Mouse (Mus musculus) hindbrain, embryonic 13.5 days (tissue): ENCODE data around the gene Elmsan1. TPM values are rescaled to one million over a fixed set of nuclear protein-coding genes. Genes with fewer than 3 reads are reported as not detected.

Experiments used
- ATAC-seq: fragments of 200-750 bp; cut with Nextera tagmentation; 2 replicates; pipeline ENCODE4 v1.8.0; 2017; ENCODE audit warnings: moderate TSS enrichment; ENCODE audit not compliant: low FRiP score
- H3K27ac ChIP-seq: fragments of 300-500 bp; sonication (generic); 2 replicates; pipeline ENCODE4 v1.5.1; 2015; ENCODE audit warnings: inconsistent platforms, mild to moderate bottlenecking, moderate library complexity
- H3K27me3 ChIP-seq: fragments of 300-500 bp; sonication (generic); 2 replicates; pipeline ENCODE4 v1.6.1; 2015; ENCODE audit warnings: mild to moderate bottlenecking, inconsistent platforms
- H3K36me3 ChIP-seq: fragments of 300-500 bp; sonication (generic); 2 replicates; pipeline ENCODE4 v1.6.1; 2015; ENCODE audit warnings: mild to moderate bottlenecking, inconsistent platforms
- H3K4me1 ChIP-seq: fragments of 300-500 bp; sonication (generic); replicated peaks from 2 replicates; pipeline ENCODE4 v1.6.1; 2015; ENCODE audit warnings: inconsistent platforms
- H3K4me2 ChIP-seq: fragments of 300-500 bp; sonication (generic); 2 replicates; pipeline ENCODE4 v1.6.1; 2015; ENCODE audit warnings: inconsistent platforms, mild to moderate bottlenecking, moderate library complexity
- H3K4me3 ChIP-seq: fragments of 300-500 bp; sonication (generic); 2 replicates; pipeline ENCODE4 v1.5.1; 2015; ENCODE audit warnings: mild to moderate bottlenecking, inconsistent platforms
- H3K9ac ChIP-seq: fragments of 300-500 bp; sonication (generic); 2 replicates; pipeline ENCODE4 v1.6.1; 2015; ENCODE audit warnings: mild to moderate bottlenecking, inconsistent platforms
- H3K9me3 ChIP-seq: fragments of 300-500 bp; sonication (generic); 2 replicates; pipeline ENCODE4 v1.6.1; 2016; ENCODE audit warnings: inconsistent platforms
- WGBS: fragments of 180-500 bp; shearing (Covaris S2); methylation state at CpG from one replicate; pipeline ENCODE4 v1.1.7; 2015; 5-methylcytosine and 5-hydroxymethylcytosine counted together
- polyA plus RNA-seq: library from polyadenylated mRNA; unstranded; fragments of >200 nt; fragmentation: Nextera tagmentation; extraction: Ambion mirVana; gene quantifications from 2 replicates; pipeline ENCODE4 v1.2.1, GENCODE M21; 2015

The Elmsan1 gene
- polyA plus RNA-seq, 1 experiment from 2014 or later: 5.1 TPM

- Histone ChIP-seq H3K4me2 (peak overlapping the region; percentile 25; the same call in 1 of the 2 replicates), H3K27ac (0 out of 2 replicates have a peak overlapping the region, but pooled peaks have one; percentile 18), H3K36me3 (peaks cover 35% of the 10 kb centered on the region), H3K27me3 (no peaks in the 10 kb centered on the region), H3K4me3 (no peak overlapping the region), H3K4me1 (peaks cover 37% of the 10 kb centered on the region), H3K9ac (peak overlapping the region; percentile 58; the same call in 1 of the 2 replicates), H3K9me3 (no peaks in the 10 kb centered on the region)
- no peak for ATAC-seq
- WGBS: 20% methylated on average over 15 of the region's 15 CpGs
Measured at GRCm38 (mm10) chr12:84149971-84150370, 68.7 kb downstream of the Elmsan1 start.

DNA sequence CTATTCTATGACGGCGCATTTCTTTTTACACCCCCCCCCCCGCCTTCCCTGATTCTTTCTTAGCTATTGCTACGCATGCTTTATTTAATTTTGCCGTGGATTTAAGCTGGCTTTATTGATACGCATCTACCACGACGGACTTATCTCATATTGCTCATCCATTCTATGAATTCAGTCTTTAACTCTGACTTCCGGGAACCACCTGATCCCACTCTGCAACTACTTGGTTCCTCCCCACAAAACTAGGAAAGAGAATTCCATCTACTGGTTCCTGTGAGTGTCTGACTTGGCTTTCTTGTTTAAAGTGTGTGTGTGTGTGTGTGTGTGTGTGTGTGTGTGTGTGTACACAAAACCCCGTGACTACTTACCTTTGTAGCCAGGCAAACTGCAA, 70.1 kb downstream of the Elmsan1 start:
- Histone ChIP-seq H3K9me3 (no peaks in the 10 kb centered on the region), H3K4me2 (peak overlapping the region; percentile 87), H3K27ac (peak overlapping the region; percentile 85), H3K36me3 (peaks cover 27% of the 10 kb centered on the region), H3K4me3 (peak overlapping the region; percentile 67), H3K27me3 (no peaks in the 10 kb centered on the region), H3K4me1 (peaks cover 37% of the 10 kb centered on the region), H3K9ac (peak overlapping the region; percentile 85)
- 6% methylated on average over 10 of the region's 10 CpGs for WGBS
- peak; percentile 23 for ATAC-seq

DNA sequence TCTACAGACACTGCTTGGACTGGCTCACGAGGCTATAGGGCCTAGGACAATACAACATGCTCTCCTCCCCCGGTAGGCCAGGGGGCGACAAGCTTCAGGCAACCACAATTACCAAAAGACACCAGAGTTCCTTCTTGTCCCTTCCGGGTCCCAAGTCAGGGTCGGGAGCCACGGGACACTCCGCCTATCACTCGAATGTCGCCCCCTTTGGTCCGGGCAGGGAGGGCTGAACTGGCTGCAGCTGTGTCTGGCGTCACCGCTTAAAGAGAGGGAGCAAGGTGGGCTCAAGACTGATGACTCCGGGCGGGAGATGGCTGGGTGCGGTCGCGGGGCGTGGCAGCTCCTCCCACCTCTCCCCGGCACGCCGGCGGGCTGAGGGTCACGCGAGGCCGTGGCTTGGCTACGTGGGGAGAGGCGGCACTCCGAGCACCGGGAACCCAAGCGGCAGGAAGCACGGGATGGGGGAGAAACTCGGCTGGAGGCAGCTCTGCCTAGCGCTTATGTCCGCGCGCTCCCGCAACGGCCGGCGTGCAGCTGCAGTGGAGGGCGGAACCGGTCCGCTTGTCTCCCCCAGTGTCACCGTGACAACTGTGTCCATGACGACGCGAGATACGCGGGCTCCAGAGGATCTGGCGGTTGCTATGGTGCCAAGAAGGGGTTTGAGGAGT, 70.6 kb downstream of the Elmsan1 start, which contains the start of gene Pnma1:
Pnma1 (minus strand) TSS at position 536 of the 668 bp plus-strand sequence.
- H3K4me2 ChIP-seq: peak within 1 kb of the TSS; percentile 87
- peak within 1 kb of the TSS; percentile 85 for H3K9ac ChIP-seq
- H3K9me3 ChIP-seq: no peaks in the 10 kb centered on the region
- peak within 1 kb of the TSS; percentile 67 for H3K4me3 ChIP-seq
- no peaks in the 10 kb centered on the region for H3K27me3 ChIP-seq
- H3K36me3 ChIP-seq: peaks cover 22% of the 10 kb centered on the region
- under 1% methylated on average over 48 of the region's 50 CpGs for WGBS
- ATAC-seq: peak; percentile 94
- peaks cover 37% of the 10 kb centered on the region for H3K4me1 ChIP-seq
- peak within 1 kb of the TSS; percentile 85 for H3K27ac ChIP-seq

DNA sequence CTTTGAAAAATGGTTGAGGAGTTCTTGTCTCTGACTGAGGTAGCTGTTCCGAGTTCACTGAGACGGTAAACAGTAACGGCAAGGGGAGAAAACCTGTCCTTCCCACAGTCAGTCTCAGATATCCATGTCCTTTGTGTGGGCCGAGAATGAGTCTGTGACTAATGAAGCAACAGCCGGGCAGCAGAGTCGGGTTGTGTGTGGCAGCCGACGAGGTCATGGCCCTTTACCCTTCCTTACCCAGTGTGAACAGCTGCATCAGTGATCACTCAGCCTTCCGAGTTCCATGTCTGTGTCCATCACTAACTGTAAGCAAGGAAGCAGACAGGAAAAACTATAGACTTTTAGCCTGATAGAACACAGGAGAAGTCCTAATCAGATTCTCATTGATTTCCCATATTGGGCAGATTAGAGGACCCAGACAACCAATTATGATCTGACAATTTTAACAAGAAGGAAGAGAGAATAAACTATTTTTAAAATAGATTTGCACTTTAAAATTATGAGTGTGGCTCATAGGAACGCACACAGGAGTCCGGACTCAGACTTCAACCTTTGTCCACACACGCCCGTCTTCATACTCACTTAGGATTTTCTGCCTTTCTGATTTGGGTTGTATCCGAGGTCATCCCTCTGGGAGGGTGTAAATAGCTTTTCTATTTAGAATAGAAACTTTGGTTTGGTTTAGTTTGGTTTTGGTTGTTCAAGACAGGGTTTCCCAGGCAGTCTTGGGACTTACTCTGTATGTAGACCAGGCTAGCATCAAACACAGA, 76.2 kb downstream of the Elmsan1 start:
- Histone ChIP-seq H3K4me1 (peaks cover 8% of the 10 kb centered on the region), H3K27me3 (no peaks in the 10 kb centered on the region), H3K4me2 (no peak overlapping the region), H3K27ac (no peak overlapping the region), H3K9ac (no peak overlapping the region), H3K9me3 (no peaks in the 10 kb centered on the region), H3K4me3 (no peak overlapping the region), H3K36me3 (peaks cover 28% of the 10 kb centered on the region)
- 40% methylated on average over 14 of the region's 14 CpGs for WGBS
- ATAC-seq: no peak

DNA sequence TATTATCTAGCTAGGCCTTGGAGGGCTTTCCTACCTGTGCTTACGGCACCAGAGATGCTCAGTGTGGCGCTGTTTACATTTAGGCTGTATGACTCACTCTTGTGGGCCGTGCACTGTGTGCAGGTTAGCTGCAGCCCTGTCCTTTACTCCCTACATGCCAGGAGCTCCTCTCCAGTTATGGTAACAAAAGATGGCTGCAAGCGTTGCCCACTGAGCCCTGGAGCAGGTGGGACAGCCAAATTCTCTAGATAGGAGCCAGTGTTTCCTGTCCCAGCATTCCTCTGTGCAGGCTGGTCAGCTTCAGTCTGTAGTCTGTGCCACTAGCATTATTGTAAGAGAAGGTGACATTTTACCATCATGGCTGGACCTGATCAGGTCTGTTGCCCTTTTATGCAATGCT, 77.4 kb downstream of the Elmsan1 start:
- H3K27me3 ChIP-seq: no peaks in the 10 kb centered on the region
- no peak overlapping the region for H3K9ac ChIP-seq
- H3K36me3 ChIP-seq: peaks cover 37% of the 10 kb centered on the region
- no peak overlapping the region for H3K27ac ChIP-seq
- ATAC-seq: no peak
- H3K4me2 ChIP-seq: no peak overlapping the region
- WGBS: 91% methylated on average over 4 of the region's 4 CpGs
- H3K4me3 ChIP-seq: no peak overlapping the region
- peaks cover under 1% of the 10 kb centered on the region; the same call in 1 of the 2 replicates for H3K4me1 ChIP-seq
- H3K9me3 ChIP-seq: no peaks in the 10 kb centered on the region

DNA sequence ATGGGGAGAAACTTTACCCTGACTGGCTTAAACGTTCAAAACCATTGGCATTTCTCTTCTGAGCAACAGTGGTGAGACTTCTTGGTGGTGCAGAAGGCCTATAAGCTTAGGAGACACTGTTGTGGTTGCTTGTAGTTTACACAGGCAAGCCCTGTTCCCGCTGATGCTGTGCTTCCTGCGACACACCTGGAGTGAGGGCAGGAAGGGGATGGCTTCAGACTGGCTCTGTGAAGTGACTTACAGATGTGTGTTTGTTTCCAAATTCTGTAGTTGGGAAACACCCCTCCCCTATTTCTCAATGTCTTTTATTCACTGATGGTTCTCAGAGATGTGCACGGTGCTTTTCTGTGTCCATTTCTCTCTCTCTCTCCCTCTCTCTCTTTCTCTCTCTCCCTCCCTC, 78.5 kb downstream of the Elmsan1 start:
- H3K27ac ChIP-seq: no peak overlapping the region
- peaks cover 47% of the 10 kb centered on the region for H3K36me3 ChIP-seq
- no peak overlapping the region for H3K4me2 ChIP-seq
- no peaks in the 10 kb centered on the region for H3K27me3 ChIP-seq
- H3K9ac ChIP-seq: no peak overlapping the region
- H3K4me1 ChIP-seq: no peaks in the 10 kb centered on the region
- 70% methylated on average over 4 of the region's 4 CpGs for WGBS
- H3K9me3 ChIP-seq: no peaks in the 10 kb centered on the region
- ATAC-seq: no peak
- H3K4me3 ChIP-seq: no peak overlapping the region

GRCm38 (mm10) chr12:84137131-84137530, 81.5 kb downstream of the Elmsan1 start:
- Histone ChIP-seq H3K4me2 (no peak overlapping the region), H3K4me1 (no peaks in the 10 kb centered on the region), H3K9ac (no peak overlapping the region), H3K27ac (no peak overlapping the region), H3K4me3 (no peak overlapping the region), H3K27me3 (no peaks in the 10 kb centered on the region), H3K9me3 (no peaks in the 10 kb centered on the region), H3K36me3 (peaks cover 47% of the 10 kb centered on the region)
- no peak for ATAC-seq
- 93% methylated on average over 7 of the region's 7 CpGs for WGBS

DNA sequence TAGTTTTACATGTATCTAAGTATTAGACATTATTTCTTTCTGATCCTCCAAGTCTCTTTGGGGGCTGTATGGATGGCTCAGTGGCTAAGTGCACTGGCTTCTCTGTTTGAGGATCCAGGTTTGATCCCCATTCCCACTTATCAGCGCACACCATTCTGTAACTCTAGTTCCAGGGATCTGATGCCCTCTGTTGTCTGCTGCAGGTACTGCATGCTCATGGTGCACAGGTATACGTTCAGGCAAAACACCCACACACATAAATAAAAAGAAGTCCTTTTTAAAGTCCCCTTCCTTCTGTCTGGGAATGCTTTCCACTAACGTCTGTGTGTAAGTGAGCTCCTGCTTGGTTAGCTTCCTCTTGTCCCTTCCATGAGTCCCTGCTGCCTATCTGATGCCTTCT, 86.4 kb downstream of the Elmsan1 start:
- 66% methylated on average over 3 of the region's 3 CpGs for WGBS

DNA sequence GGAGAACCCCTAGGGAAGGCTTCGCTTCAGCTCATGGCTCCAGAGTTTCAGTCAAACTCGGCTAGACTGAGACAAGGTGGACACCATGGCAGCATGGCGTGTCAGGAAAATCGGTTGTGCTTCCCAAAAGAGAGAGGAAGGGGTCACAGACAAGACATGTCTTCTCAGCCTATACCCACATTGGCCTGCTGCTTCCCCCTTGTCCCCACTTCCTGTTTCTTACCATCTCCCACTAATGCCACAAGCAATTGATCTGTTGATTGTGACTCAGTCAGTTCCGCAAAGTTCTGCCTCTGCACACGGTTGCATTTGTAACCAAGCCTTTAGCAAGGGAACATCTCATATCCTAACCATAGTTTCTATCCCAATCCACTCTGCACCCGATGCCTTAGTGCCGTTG, 88.8 kb downstream of the Elmsan1 start:
- Histone ChIP-seq H3K9me3 (no peaks in the 10 kb centered on the region), H3K9ac (no peak overlapping the region), H3K4me1 (no peaks in the 10 kb centered on the region), H3K4me3 (no peak overlapping the region), H3K27me3 (no peaks in the 10 kb centered on the region), H3K4me2 (no peak overlapping the region), H3K36me3 (peaks cover 49% of the 10 kb centered on the region), H3K27ac (no peak overlapping the region)
- ATAC-seq: no peak
- 98% methylated on average over 8 of the region's 8 CpGs for WGBS

More for the DNA sequence above, 86.4 kb downstream of the Elmsan1 start:
- Histone ChIP-seq H3K27me3 (no peaks in the 10 kb centered on the region), H3K9ac (no peak overlapping the region), H3K4me2 (no peak overlapping the region), H3K27ac (no peak overlapping the region), H3K9me3 (no peaks in the 10 kb centered on the region), H3K4me1 (no peaks in the 10 kb centered on the region), H3K4me3 (no peak overlapping the region), H3K36me3 (peaks cover 57% of the 10 kb centered on the region)
- no peak for ATAC-seq

- Histone ChIP-seq H3K27me3 (no peaks in the 10 kb centered on the region), H3K9ac (no peak overlapping the region), H3K9me3 (no peaks in the 10 kb centered on the region), H3K27ac (no peak overlapping the region), H3K4me3 (no peak overlapping the region), H3K4me1 (no peaks in the 10 kb centered on the region), H3K36me3 (peaks cover 52% of the 10 kb centered on the region), H3K4me2 (no peak overlapping the region)
- ATAC-seq: no peak
- 90% methylated on average over 6 of the region's 6 CpGs for WGBS
Measured at GRCm38 (mm10) chr12:84128576-84128975, 90.1 kb downstream of the Elmsan1 start.

- Histone ChIP-seq H3K4me1 (no peaks in the 10 kb centered on the region), H3K27me3 (no peaks in the 10 kb centered on the region), H3K27ac (no peak overlapping the region), H3K4me2 (no peak overlapping the region), H3K9me3 (no peaks in the 10 kb centered on the region), H3K9ac (no peak overlapping the region), H3K4me3 (no peak overlapping the region), H3K36me3 (peaks cover 50% of the 10 kb centered on the region)
- 88% methylated on average over 2 of the region's 2 CpGs for WGBS
- no peak for ATAC-seq
Measured at GRCm38 (mm10) chr12:84126899-84127298, 91.8 kb downstream of the Elmsan1 start.

GRCm38 (mm10) chr12:84125892-84126291, 92.8 kb downstream of the Elmsan1 start:
- no peak overlapping the region for H3K9ac ChIP-seq

More at GRCm38 (mm10) chr12:84125892-84126291, 92.8 kb downstream of the Elmsan1 start:
- Histone ChIP-seq H3K4me1 (no peaks in the 10 kb centered on the region), H3K9me3 (no peaks in the 10 kb centered on the region), H3K27me3 (no peaks in the 10 kb centered on the region), H3K4me3 (no peak overlapping the region), H3K36me3 (peaks cover 44% of the 10 kb centered on the region), H3K27ac (no peak overlapping the region), H3K4me2 (no peak overlapping the region)
- WGBS: 81% methylated on average over 12 of the region's 12 CpGs
- no peak for ATAC-seq
